Mouse (Mus musculus): ENCODE measurements around the gene Abcf1. TPM values are rescaled to one million over a fixed set of nuclear protein-coding genes. Genes with fewer than 3 reads are reported as not detected.
"Not testable (repeated sequence)": the region's sequence is repeated elsewhere in the genome, so short reads cannot be mapped to it uniquely, and the experiment has no call there.

Gene Abcf1
- 88.0 and 92.7 TPM in 2 replicates for polyA plus RNA-seq (2014; fragmentation: Nextera tagmentation; extraction: Ambion mirVana)

DNA sequence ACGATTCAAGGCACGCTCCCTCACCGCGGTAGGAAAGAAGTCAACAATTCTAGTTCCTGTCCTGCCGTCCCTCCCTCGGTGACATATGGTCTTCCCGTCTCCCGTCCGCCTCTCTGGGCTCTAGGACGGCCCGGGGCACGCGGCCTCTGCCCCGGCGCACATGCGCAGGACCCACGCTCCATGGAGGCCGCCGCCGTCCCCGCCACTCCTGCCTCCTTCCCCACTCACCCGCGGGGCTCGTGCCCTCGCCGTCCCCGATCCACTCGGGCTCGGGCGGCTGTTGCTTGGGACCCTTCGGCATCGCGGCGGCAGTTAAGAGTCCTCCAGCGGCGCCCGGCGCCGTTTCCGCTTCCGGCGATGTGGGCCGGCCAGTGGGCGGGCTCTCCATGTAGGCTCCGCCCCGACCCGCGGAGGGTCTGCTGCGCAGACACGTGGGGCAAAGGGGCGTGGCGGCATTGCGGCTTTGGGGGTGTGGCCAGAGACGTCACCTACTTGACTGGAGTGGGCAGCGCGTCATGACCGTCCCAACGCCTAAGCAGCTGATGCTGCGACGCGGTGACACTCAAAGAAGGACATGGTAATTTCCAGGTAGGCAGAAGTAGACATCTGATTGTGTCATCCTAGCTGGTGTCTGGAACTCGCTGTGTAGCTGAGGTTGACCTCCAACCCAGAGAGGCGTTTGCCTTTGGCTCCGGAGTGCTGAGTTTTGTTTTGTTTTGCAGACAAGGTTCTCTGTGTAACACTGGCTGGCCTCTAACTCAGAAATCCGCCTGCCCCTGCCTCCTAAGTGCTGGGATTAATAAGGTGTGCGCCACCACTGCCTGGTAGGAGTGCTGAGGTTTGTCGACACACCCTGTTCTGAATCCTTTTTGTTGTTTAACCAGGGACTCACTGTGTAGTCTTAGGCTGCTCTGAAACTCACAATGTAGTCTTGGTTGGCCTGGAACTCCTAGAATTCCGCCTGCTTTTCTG is at the start of gene Abcf1:
Gene Abcf1 (minus strand): TSS at position 344 of the 972 bp plus-strand sequence.
- Histone ChIP-seq H3K9me3 (ENCODE audit: control insufficient read depth, low read depth, low read length) (no peaks in the 10 kb centered on the region), H3K36me3 (ENCODE audit: control insufficient read depth, insufficient read depth, low read length) (peaks cover 17% of the 10 kb centered on the region; the same call in 1 of the 2 replicates), H3K4me1 (ENCODE audit: control insufficient read depth, insufficient read depth, low read length) (peaks cover 10% of the 10 kb centered on the region; the same call in 1 of the 2 replicates), H3K9ac (replicated peaks; ENCODE audit: low read depth, low read length) (peak within 1 kb of the TSS; percentile 77), H3K27me3 (ENCODE audit: control insufficient read depth, insufficient read depth, low read length) (no peaks in the 10 kb centered on the region), H3K27ac (ENCODE audit: low read length) (peak within 1 kb of the TSS; percentile 63), H3K4me3 (ENCODE audit: low read depth, low read length) (peak within 1 kb of the TSS; percentile 91), H3K4me2 (replicated peaks; ENCODE audit: low read depth, low read length) (peak within 1 kb of the TSS; percentile 84)
- under 1% methylated on average over 68 of the region's 68 CpGs for WGBS
- peak; percentile 97 for ATAC-seq (ENCODE audit: insufficient number of reproducible peaks, insufficient read depth, low FRiP score, low read depth)

DNA sequence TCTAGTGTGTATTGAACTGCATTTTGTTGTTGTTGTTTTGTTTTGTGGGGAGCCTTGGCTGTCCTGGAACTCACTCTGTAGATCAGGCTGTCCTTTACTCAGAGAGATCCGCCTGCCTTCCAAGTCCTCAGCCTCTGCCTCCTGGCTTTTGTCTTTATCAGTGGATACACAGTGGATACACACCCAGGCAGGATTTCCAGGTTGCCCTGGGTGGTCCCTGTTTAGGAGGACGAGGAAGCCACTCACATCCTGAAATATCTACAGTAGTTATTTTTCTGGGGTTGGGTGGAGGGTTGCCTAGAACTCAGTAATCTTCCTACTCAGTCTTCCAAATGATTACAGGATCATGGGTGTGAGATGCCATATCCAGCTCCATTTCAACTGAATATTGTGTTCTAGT is 49.4 kb upstream of the Abcf1 start:
- Histone ChIP-seq H3K4me2 (replicated peaks; ENCODE audit: low read depth, low read length) (no peak overlapping the region), H3K4me3 (ENCODE audit: low read depth, low read length) (no peak overlapping the region), H3K27ac (ENCODE audit: low read length) (no peak overlapping the region), H3K36me3 (ENCODE audit: control insufficient read depth, insufficient read depth, low read length) (no peaks in the 10 kb centered on the region), H3K4me1 (ENCODE audit: control insufficient read depth, insufficient read depth, low read length) (no peaks in the 10 kb centered on the region), H3K9ac (replicated peaks; ENCODE audit: low read depth, low read length) (no peak overlapping the region), H3K9me3 (ENCODE audit: control insufficient read depth, low read depth, low read length) (no peaks in the 10 kb centered on the region), H3K27me3 (ENCODE audit: control insufficient read depth, insufficient read depth, low read length) (no peaks in the 10 kb centered on the region)
- WGBS = 66% methylated on average over 2 of the region's 2 CpGs
- no peak for ATAC-seq (ENCODE audit: insufficient number of reproducible peaks, insufficient read depth, low FRiP score, low read depth)

DNA sequence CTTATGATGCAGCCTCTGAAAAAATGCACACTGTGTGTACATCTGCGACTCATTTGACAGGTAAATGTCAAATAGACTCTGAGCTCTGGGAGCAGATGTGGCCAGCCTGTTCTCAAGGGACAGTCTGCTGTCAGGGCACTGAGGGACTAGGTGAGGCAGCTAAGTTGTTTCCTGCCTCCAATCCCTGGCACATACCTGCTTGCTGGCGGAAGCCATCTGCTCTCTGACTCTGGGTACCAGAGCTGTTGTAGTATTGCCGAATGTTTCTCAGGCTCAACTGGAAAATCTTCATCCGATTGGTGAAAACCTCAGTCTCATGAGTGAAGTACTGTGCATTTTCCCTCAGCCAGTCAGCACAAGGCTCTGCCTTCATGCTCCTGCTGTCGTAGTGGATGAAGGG is 47.5 kb upstream of the Abcf1 start:
- Histone ChIP-seq H3K9me3 (ENCODE audit: control insufficient read depth, low read depth, low read length) (no peaks in the 10 kb centered on the region), H3K4me3 (ENCODE audit: low read depth, low read length) (no peak overlapping the region), H3K36me3 (ENCODE audit: control insufficient read depth, insufficient read depth, low read length) (no peaks in the 10 kb centered on the region), H3K4me1 (ENCODE audit: control insufficient read depth, insufficient read depth, low read length) (no peaks in the 10 kb centered on the region), H3K9ac (replicated peaks; ENCODE audit: low read depth, low read length) (no peak overlapping the region), H3K4me2 (replicated peaks; ENCODE audit: low read depth, low read length) (no peak overlapping the region), H3K27ac (ENCODE audit: low read length) (no peak overlapping the region), H3K27me3 (ENCODE audit: control insufficient read depth, insufficient read depth, low read length) (no peaks in the 10 kb centered on the region)
- ATAC-seq (ENCODE audit: insufficient number of reproducible peaks, insufficient read depth, low FRiP score, low read depth) = no peak
- WGBS = 84% methylated on average over 5 of the region's 5 CpGs

DNA sequence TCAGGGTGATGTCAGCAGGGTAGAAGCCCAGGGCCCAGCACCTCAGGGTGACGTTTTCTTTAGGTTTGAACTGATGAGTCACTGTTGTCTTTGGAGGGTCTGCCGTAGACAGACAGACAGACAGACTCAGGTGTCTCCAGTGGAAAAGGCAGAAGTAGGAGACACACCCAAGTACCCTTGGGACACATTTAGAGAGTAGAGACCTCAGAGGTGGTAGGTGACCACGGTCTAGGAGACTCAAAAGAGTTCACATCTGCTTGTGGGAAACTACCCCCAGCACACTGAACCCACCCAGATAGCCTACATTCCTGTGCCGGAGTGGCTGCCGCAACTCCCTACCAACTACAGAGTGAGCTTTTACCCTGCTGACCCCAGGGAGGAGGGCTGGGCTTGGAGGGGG is 45.4 kb upstream of the Abcf1 start:
- 88% methylated on average over 5 of the region's 5 CpGs for WGBS
- no peak overlapping the region for H3K4me2 ChIP-seq (replicated peaks; ENCODE audit: low read depth, low read length)
- no peaks in the 10 kb centered on the region for H3K4me1 ChIP-seq (ENCODE audit: control insufficient read depth, insufficient read depth, low read length)
- H3K9me3 ChIP-seq (ENCODE audit: control insufficient read depth, low read depth, low read length) = no peaks in the 10 kb centered on the region
- H3K27ac ChIP-seq (ENCODE audit: low read length) = no peak overlapping the region
- no peak for ATAC-seq (ENCODE audit: insufficient number of reproducible peaks, insufficient read depth, low FRiP score, low read depth)
- no peaks in the 10 kb centered on the region for H3K27me3 ChIP-seq (ENCODE audit: control insufficient read depth, insufficient read depth, low read length)
- H3K36me3 ChIP-seq (ENCODE audit: control insufficient read depth, insufficient read depth, low read length) = no peaks in the 10 kb centered on the region
- H3K4me3 ChIP-seq (ENCODE audit: low read depth, low read length) = no peak overlapping the region
- H3K9ac ChIP-seq (replicated peaks; ENCODE audit: low read depth, low read length) = no peak overlapping the region

DNA sequence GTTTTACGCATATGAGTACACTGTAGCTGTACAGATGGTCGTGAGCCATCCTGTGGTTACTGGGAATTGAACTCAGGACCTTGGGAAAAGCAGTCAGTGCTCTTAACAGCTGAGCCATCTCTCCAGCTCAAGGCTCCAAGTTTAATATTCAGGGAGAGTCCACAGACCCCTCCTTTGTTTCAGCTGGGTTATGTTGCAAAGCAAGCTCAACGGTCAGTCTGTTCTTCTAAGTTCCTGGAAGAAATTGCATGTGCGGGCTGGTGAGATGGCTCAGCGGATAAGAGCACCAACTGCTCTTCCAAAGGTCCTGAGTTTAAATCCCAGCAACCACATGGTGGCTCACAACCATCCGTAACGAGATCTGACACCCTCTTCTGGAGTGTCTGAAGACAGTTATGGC is 34.8 kb upstream of the Abcf1 start:
- H3K27me3 ChIP-seq (ENCODE audit: control insufficient read depth, insufficient read depth, low read length); H3K27ac ChIP-seq (ENCODE audit: low read length); H3K4me1 ChIP-seq (ENCODE audit: control insufficient read depth, insufficient read depth, low read length); H3K9ac ChIP-seq (replicated peaks; ENCODE audit: low read depth, low read length); H3K4me3 ChIP-seq (ENCODE audit: low read depth, low read length); ATAC-seq (ENCODE audit: insufficient number of reproducible peaks, insufficient read depth, low FRiP score, low read depth); H3K36me3 ChIP-seq (ENCODE audit: control insufficient read depth, insufficient read depth, low read length); H3K9me3 ChIP-seq (ENCODE audit: control insufficient read depth, low read depth, low read length); H3K4me2 ChIP-seq (replicated peaks; ENCODE audit: low read depth, low read length): not testable (repeated sequence)
- 93% methylated on average over 7 of the region's 7 CpGs for WGBS

DNA sequence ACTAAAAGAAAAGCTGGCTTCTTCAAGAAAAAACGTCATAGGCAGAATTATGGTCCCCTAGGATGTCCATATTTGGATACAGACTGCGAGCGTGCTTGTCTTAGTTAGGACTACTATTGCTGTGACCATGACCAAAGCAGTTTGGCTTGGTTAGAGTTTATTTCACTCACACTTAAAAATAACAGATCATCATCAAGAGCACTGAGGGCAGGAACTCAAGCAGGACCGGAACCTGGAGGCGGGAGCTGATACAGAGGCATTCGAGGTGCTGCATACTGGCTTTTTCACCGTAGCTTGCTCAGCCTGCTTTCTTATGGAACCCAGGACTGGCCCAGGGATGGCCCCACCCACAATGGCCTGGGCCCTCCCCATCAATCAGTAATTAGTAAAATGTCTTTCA is 33.8 kb upstream of the Abcf1 start:
- H3K27me3 ChIP-seq (ENCODE audit: control insufficient read depth, insufficient read depth, low read length) = no peaks in the 10 kb centered on the region
- no peak overlapping the region for H3K4me3 ChIP-seq (ENCODE audit: low read depth, low read length)
- no peak overlapping the region for H3K4me2 ChIP-seq (replicated peaks; ENCODE audit: low read depth, low read length)
- no peaks in the 10 kb centered on the region; the same call in 1 of the 2 replicates for H3K9me3 ChIP-seq (ENCODE audit: control insufficient read depth, low read depth, low read length)
- no peak overlapping the region for H3K9ac ChIP-seq (replicated peaks; ENCODE audit: low read depth, low read length)
- no peaks in the 10 kb centered on the region for H3K4me1 ChIP-seq (ENCODE audit: control insufficient read depth, insufficient read depth, low read length)
- no peak for ATAC-seq (ENCODE audit: insufficient number of reproducible peaks, insufficient read depth, low FRiP score, low read depth)
- WGBS = 94% methylated on average over 7 of the region's 7 CpGs
- no peaks in the 10 kb centered on the region for H3K36me3 ChIP-seq (ENCODE audit: control insufficient read depth, insufficient read depth, low read length)
- H3K27ac ChIP-seq (ENCODE audit: low read length) = no peak overlapping the region

DNA sequence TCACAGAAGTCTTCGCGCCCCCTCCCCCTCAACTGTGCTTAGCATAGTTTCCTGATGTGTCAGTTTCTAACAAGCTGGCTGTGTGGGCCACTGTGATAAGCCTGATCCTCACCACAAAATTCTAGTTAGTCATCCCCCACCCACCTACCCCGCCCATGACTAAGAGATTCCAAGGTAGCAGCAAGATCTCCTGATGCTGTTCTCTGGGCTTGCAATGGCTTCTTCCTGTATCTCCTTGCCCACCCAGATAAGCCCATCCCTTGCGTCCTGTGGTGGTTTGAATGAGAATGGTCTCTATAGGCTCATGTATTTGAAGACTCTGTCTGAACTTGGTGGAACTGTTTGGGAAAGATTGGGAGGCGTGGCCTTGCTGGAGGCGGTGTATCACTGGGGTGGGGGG is 32.4 kb upstream of the Abcf1 start:
- peak; percentile 25; the same call in 1 of the 2 replicates for ATAC-seq (ENCODE audit: insufficient number of reproducible peaks, insufficient read depth, low FRiP score, low read depth)
- 93% methylated on average over 6 of the region's 6 CpGs for WGBS

DNA sequence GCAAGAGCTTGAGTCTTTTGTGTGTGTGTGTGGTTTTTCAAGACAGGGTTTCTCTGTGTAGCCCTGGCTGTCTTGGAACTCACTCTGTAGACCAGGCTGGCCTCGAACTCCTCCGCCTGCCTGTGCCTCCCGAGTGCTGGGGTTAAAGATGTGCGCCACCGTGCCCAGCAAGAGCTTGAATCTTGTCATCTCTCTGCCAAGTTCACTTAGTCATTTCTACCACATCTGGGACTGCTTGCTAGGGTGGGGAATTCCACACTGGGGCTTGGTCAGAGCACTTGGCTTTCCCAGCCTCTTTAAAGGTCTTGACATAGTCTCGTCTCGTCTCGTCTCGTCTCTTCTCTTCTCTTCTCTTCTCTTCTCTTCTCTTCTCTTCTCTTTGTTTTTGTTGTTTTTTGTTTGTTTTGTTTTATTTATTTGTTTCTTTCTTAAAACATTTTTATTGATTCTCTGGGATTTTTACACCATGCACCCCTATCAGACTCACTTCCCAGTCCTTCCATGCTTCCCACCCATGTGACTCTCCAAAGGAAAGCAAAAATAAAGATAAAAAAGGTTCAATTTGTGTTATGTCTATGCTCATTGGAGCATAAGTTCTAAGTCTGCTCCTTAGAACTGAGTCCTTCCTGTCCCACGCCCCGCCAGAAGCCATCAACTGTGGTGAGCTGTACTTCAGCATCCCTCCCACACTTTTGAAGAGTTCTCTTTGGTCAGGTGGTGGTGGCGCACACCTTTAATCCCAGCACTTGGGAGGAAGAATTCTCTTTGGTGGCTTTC is 31.7 kb upstream of the Abcf1 start:
- no peaks in the 10 kb centered on the region for H3K27me3 ChIP-seq (ENCODE audit: control insufficient read depth, insufficient read depth, low read length)
- H3K4me3 ChIP-seq (ENCODE audit: low read depth, low read length) = no peak overlapping the region
- H3K4me2 ChIP-seq (replicated peaks; ENCODE audit: low read depth, low read length) = no peak overlapping the region
- H3K9ac ChIP-seq (replicated peaks; ENCODE audit: low read depth, low read length) = no peak overlapping the region
- no peaks in the 10 kb centered on the region for H3K36me3 ChIP-seq (ENCODE audit: control insufficient read depth, insufficient read depth, low read length)
- ATAC-seq (ENCODE audit: insufficient number of reproducible peaks, insufficient read depth, low FRiP score, low read depth) = no peak
- H3K9me3 ChIP-seq (ENCODE audit: control insufficient read depth, low read depth, low read length) = no peaks in the 10 kb centered on the region; the same call in 1 of the 2 replicates
- no peak overlapping the region for H3K27ac ChIP-seq (ENCODE audit: low read length)
- 92% methylated on average over 12 of the region's 12 CpGs for WGBS
- peaks cover 8% of the 10 kb centered on the region; the same call in 1 of the 2 replicates for H3K4me1 ChIP-seq (ENCODE audit: control insufficient read depth, insufficient read depth, low read length)

More for the DNA sequence above, 32.4 kb upstream of the Abcf1 start:
- H3K4me3 ChIP-seq (ENCODE audit: low read depth, low read length) = no peak overlapping the region
- H3K9me3 ChIP-seq (ENCODE audit: control insufficient read depth, low read depth, low read length) = no peaks in the 10 kb centered on the region; the same call in 1 of the 2 replicates
- no peaks in the 10 kb centered on the region for H3K36me3 ChIP-seq (ENCODE audit: control insufficient read depth, insufficient read depth, low read length)
- no peak overlapping the region for H3K9ac ChIP-seq (replicated peaks; ENCODE audit: low read depth, low read length)
- H3K27ac ChIP-seq (ENCODE audit: low read length) = no peak overlapping the region
- no peak overlapping the region for H3K4me2 ChIP-seq (replicated peaks; ENCODE audit: low read depth, low read length)
- peaks cover 8% of the 10 kb centered on the region; the same call in 1 of the 2 replicates for H3K4me1 ChIP-seq (ENCODE audit: control insufficient read depth, insufficient read depth, low read length)
- H3K27me3 ChIP-seq (ENCODE audit: control insufficient read depth, insufficient read depth, low read length) = no peaks in the 10 kb centered on the region

Data from stomach, embryonic 14.5 days (tissue).